Mouse (Mus musculus) olfactory bulb, adult 2 months (tissue): ENCODE measurements at regions not wholly inside any gene's neighbourhood (a gene's known extent, or its start where the extent isn't known, plus 50 kb on each side); places are given as distances from the start of the nearest gene placed in this dataset.

Source experiments
- CTCF ChIP-seq: fragments of 200-500 bp; IDR thresholded peaks from 2 replicates; pipeline ENCODE4 v1.5.1; 2012; ENCODE audit warnings: low read depth, mild to moderate bottlenecking, low read length, moderate library complexity; ENCODE audit not compliant: insufficient read depth
- POLR2A ChIP-seq: fragments of 200-500 bp; IDR thresholded peaks from 2 replicates; pipeline ENCODE4 v1.6.1; 2012; ENCODE audit warnings: mild to moderate bottlenecking, low read depth, low read length, moderate library complexity; ENCODE audit not compliant: insufficient read depth

DNA sequence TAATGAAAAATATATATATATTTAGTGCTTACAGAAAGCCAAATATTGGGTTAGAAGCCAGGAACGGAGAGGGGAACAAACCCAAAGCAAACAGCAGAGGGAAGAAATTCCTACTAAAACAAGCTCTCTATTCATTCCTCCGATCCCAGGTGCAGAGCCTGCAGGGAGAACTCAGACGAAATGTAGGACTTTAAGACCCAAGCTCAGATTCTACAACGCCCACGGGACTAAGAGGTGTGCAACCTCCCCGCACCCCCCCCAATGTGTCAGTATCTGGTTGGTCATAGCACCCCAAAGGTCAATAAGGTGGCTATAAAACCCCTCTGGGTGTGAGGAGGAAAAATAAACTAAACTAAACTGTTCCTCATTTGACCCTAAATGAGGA is 616.9 kb upstream of the Adam5 start:
- TF ChIP-seq POLR2A = no peak
- no peak for TF ChIP-seq CTCF
